Mouse (Mus musculus): ENCODE results near the gene Tprg. TPM values are rescaled to one million over a fixed set of nuclear protein-coding genes. Genes with fewer than 3 reads are reported as not detected.

Tprg gene
- polyA plus RNA-seq, 1 experiment from 2014 or later = not detected

DNA sequence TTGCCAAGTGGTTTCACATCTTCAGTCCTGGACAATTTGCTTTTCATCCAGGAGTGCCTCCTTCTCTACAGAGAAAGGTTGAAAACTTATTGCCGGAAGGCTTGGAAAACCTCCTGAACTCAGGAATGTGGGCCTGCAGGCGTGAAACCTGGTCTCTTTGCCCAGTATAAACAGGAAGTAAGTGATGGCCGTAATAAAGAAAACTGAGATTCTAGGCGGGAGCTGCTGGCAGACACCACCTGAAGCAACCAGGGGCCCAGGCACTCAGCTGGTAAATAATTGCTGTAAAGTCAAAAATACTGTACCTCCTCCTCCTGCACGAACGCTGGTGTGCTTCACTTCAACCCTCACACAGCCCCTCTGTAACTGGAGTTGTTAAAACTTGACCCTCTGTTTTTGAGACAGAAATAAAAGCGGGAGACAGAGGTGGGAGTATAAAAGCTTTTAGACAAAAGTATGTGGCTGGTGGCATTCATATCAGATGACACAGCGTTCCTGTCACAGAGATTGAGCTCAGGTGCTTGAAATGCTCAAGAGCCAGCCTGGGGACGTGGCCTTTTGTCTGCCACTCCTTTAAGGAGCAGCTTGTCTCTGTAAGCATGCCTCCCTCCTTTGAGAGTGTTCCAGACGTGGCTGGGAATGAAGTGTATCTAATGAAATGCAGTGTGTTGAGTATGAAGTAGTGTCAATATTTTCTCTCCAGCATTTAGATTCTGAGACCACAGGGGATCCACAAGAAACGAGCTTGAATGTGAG is 131.4 kb downstream of the Tprg start:
- Histone ChIP-seq H3K27ac (ENCODE audit: low read length) (peak overlapping the region; percentile 74; the same call in 1 of the 2 replicates), H3K4me1 (ENCODE audit: insufficient read depth, low read length) (peaks cover 13% of the 10 kb centered on the region), H3K9ac (replicated peaks; ENCODE audit: low read length) (no peak overlapping the region), H3K36me3 (ENCODE audit: insufficient read depth, low read length) (no peaks in the 10 kb centered on the region), H3K4me2 (replicated peaks; ENCODE audit: low read depth, low read length) (peak overlapping the region; percentile 7), H3K4me3 (ENCODE audit: low read length) (no peak overlapping the region), H3K27me3 (ENCODE audit: insufficient read depth, low read length) (no peaks in the 10 kb centered on the region), H3K9me3 (ENCODE audit: low read length) (no peaks in the 10 kb centered on the region)
- peak; percentile 93 for ATAC-seq (ENCODE audit: low FRiP score, low TSS enrichment)
- 7% methylated on average over 11 of the region's 11 CpGs for WGBS

DNA sequence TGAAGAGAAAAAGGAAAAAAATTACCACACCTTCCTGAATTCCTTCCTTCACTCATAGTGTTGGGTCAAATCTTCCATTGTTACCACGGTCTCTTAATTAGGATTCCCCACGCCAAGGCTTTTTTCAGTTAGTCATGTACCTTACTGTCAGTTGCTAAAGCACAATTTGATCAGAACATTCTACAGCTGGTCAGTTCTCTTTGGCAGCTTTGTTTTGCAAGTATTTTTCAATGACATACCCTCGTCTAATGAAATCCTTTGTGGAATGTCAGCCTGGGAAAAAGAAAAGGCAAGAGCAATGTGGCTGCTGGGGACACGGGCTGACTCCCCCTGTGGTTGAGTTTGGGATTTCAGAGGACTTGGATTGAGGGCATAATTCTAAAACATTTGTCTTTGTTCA is 136.4 kb downstream of the Tprg start:
- WGBS = 78% methylated on average over 4 of the region's 4 CpGs
- ATAC-seq (ENCODE audit: low FRiP score, low TSS enrichment) = no peak

DNA sequence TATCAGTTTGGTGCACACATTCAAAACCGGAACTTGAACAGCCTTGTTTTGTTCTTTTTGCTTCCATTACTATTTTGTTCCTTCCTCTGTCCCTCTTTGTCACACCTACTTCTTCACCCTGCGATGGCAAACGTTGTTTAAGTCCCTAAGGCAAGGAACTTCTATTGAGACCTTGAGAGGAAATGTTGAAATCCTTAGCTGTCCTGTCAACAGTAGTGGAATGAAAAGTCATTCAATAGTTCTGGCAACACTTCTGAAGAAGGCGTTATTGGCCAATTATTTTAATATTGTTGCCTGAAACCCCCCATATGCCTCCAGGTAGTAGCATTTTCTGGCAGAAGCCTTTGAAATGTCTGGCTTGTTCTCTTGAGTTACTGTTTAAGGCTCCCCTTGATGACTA is 137.4 kb downstream of the Tprg start:
- 87% methylated on average over 4 of the region's 4 CpGs for WGBS
- peaks cover 7% of the 10 kb centered on the region; the same call in 1 of the 2 replicates for H3K4me1 ChIP-seq (ENCODE audit: insufficient read depth, low read length)
- no peaks in the 10 kb centered on the region for H3K27me3 ChIP-seq (ENCODE audit: insufficient read depth, low read length)
- ATAC-seq (ENCODE audit: low FRiP score, low TSS enrichment) = no peak
- H3K9me3 ChIP-seq (ENCODE audit: low read length) = no peaks in the 10 kb centered on the region
- H3K36me3 ChIP-seq (ENCODE audit: insufficient read depth, low read length) = no peaks in the 10 kb centered on the region
- H3K27ac ChIP-seq (ENCODE audit: low read length) = no peak overlapping the region
- no peak overlapping the region for H3K4me2 ChIP-seq (replicated peaks; ENCODE audit: low read depth, low read length)
- H3K4me3 ChIP-seq (ENCODE audit: low read length) = no peak overlapping the region
- no peak overlapping the region for H3K9ac ChIP-seq (replicated peaks; ENCODE audit: low read length)

More for the DNA sequence above, 136.4 kb downstream of the Tprg start:
- no peak overlapping the region for H3K27ac ChIP-seq (ENCODE audit: low read length)
- H3K27me3 ChIP-seq (ENCODE audit: insufficient read depth, low read length) = no peaks in the 10 kb centered on the region
- H3K9ac ChIP-seq (replicated peaks; ENCODE audit: low read length) = no peak overlapping the region
- H3K4me2 ChIP-seq (replicated peaks; ENCODE audit: low read depth, low read length) = no peak overlapping the region
- no peaks in the 10 kb centered on the region for H3K36me3 ChIP-seq (ENCODE audit: insufficient read depth, low read length)
- H3K9me3 ChIP-seq (ENCODE audit: low read length) = no peaks in the 10 kb centered on the region
- no peak overlapping the region for H3K4me3 ChIP-seq (ENCODE audit: low read length)
- H3K4me1 ChIP-seq (ENCODE audit: insufficient read depth, low read length) = peaks cover 14% of the 10 kb centered on the region

DNA sequence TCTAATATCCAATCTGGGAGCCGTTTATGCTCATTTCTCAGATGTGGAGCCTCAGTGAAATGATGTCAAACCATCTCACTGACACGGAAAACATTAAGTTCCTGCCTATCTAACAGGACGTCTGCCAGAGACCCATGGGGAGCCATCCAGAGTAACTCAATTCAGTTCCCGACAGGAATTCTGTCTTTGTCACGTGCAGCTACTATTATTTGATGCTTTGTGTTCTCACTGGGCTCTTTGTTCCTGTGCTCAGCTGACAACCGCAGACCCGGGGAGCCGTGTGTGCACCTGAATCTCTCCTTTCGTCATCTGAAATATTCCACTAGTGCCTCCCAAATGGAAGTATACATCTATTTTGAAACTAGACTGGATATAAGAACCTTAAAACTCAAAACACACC is 138.3 kb downstream of the Tprg start:
- no peak overlapping the region for H3K4me2 ChIP-seq (replicated peaks; ENCODE audit: low read depth, low read length)
- H3K27ac ChIP-seq (ENCODE audit: low read length) = no peak overlapping the region
- no peaks in the 10 kb centered on the region for H3K27me3 ChIP-seq (ENCODE audit: insufficient read depth, low read length)
- peaks cover 7% of the 10 kb centered on the region; the same call in 1 of the 2 replicates for H3K4me1 ChIP-seq (ENCODE audit: insufficient read depth, low read length)
- H3K36me3 ChIP-seq (ENCODE audit: insufficient read depth, low read length) = no peaks in the 10 kb centered on the region
- 78% methylated on average over 9 of the region's 9 CpGs for WGBS
- no peak overlapping the region for H3K4me3 ChIP-seq (ENCODE audit: low read length)
- no peak overlapping the region for H3K9ac ChIP-seq (replicated peaks; ENCODE audit: low read length)
- no peak for ATAC-seq (ENCODE audit: low FRiP score, low TSS enrichment)
- H3K9me3 ChIP-seq (ENCODE audit: low read length) = no peaks in the 10 kb centered on the region

DNA sequence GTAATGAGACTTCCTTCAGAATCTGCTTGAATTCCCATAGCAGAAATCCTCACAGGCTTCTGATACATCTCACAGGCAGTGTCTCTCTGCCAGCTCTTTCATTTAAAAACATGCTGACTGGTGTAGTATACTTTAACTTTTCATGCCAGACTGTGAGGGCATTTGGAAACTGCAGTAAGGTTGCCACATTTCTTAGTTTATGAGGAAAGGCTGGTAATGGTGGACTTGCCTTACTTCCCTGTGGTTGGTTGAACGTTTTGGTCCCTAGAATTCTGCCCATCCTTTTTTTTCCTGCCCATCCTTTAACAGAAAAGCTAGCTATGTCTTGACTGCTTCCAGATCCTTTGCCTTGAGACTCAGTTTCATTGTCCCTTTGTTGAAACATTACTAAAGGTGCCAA is 138.8 kb downstream of the Tprg start:
- H3K9ac ChIP-seq (replicated peaks; ENCODE audit: low read length) = no peak overlapping the region
- H3K9me3 ChIP-seq (ENCODE audit: low read length) = no peaks in the 10 kb centered on the region
- 71% methylated on average over 1 of the region's 1 CpGs for WGBS
- no peaks in the 10 kb centered on the region for H3K36me3 ChIP-seq (ENCODE audit: insufficient read depth, low read length)
- no peaks in the 10 kb centered on the region for H3K27me3 ChIP-seq (ENCODE audit: insufficient read depth, low read length)
- H3K4me3 ChIP-seq (ENCODE audit: low read length) = no peak overlapping the region
- H3K4me2 ChIP-seq (replicated peaks; ENCODE audit: low read depth, low read length) = no peak overlapping the region
- no peak overlapping the region for H3K27ac ChIP-seq (ENCODE audit: low read length)
- peaks cover 7% of the 10 kb centered on the region; the same call in 1 of the 2 replicates for H3K4me1 ChIP-seq (ENCODE audit: insufficient read depth, low read length)
- ATAC-seq (ENCODE audit: low FRiP score, low TSS enrichment) = no peak

DNA sequence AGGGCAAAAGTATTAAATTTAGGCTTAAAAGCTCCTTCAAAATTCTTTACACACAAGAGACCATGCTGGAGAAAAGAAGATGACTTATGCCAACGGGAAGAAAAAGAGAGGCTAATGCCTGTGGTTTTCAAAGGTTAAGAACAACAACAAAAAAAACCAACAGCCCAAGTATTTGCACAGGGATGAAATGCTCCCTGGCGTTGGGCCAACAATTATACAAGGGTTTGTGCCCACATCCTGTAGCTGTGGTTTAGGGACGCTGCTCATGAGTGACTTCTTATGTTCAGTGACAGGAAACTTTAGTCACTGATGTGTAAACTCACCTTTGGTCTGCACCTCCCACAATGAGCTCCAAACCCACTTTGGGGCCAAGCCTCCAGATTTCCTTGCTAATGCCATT is 139.6 kb downstream of the Tprg start:
- 28% methylated on average over 3 of the region's 3 CpGs for WGBS
- Histone ChIP-seq H3K9ac (replicated peaks; ENCODE audit: low read length) (no peak overlapping the region), H3K36me3 (ENCODE audit: insufficient read depth, low read length) (no peaks in the 10 kb centered on the region), H3K4me2 (replicated peaks; ENCODE audit: low read depth, low read length) (no peak overlapping the region), H3K9me3 (ENCODE audit: low read length) (no peaks in the 10 kb centered on the region), H3K27ac (ENCODE audit: low read length) (no peak overlapping the region), H3K4me3 (ENCODE audit: low read length) (no peak overlapping the region), H3K4me1 (ENCODE audit: insufficient read depth, low read length) (peaks cover 7% of the 10 kb centered on the region; the same call in 1 of the 2 replicates), H3K27me3 (ENCODE audit: insufficient read depth, low read length) (no peaks in the 10 kb centered on the region)
- peak; percentile 61; the same call in 1 of the 2 replicates for ATAC-seq (ENCODE audit: low FRiP score, low TSS enrichment)

DNA sequence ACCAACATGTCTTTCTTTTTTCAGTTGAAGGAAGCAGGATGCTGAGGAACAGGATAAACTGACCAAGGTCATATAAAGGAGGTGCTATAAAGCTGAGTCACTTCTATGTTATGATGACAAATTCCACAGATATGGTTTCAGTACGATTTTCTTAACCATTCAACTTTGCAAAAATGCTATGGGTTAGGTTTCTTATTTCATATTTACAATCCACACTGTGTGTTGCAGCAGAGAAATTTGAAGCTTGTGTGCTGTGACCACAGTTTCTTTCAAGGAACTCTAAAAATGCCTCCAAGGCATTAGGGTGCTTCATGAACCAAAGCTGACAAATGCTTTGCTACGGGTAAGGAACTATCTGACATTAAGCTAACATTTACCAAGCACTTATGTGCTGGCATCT is 153.4 kb downstream of the Tprg start:
- H3K36me3 ChIP-seq (ENCODE audit: insufficient read depth, low read length) = no peaks in the 10 kb centered on the region
- no peaks in the 10 kb centered on the region for H3K4me1 ChIP-seq (ENCODE audit: insufficient read depth, low read length)
- H3K9ac ChIP-seq (replicated peaks; ENCODE audit: low read length) = no peak overlapping the region
- H3K4me3 ChIP-seq (ENCODE audit: low read length) = no peak overlapping the region
- H3K27ac ChIP-seq (ENCODE audit: low read length) = no peak overlapping the region
- no peaks in the 10 kb centered on the region for H3K9me3 ChIP-seq (ENCODE audit: low read length)
- H3K4me2 ChIP-seq (replicated peaks; ENCODE audit: low read depth, low read length) = no peak overlapping the region
- WGBS = 38% methylated on average over 2 of the region's 2 CpGs
- no peaks in the 10 kb centered on the region for H3K27me3 ChIP-seq (ENCODE audit: insufficient read depth, low read length)
- no peak for ATAC-seq (ENCODE audit: low FRiP score, low TSS enrichment)

DNA sequence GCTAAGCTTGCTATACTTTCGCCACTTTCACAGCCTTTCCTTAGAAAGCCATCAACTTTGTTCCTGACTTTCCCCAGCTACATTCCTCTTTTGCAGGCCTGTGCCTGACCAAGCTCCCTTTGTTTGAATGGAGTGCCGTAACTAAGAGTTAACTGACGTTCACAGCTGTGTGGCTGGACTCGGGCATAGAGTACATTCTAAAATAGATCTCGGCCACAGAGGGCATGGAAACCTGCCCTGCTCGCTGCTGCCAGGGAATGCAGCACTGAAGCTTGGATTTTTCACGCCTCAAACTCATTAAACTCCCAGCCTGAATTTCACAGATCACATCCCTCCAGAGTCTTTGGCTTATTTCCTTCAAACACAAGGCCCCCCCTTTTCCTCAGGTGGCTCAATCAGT is 159.0 kb downstream of the Tprg start:
- H3K27me3 ChIP-seq (ENCODE audit: insufficient read depth, low read length) = no peaks in the 10 kb centered on the region
- H3K36me3 ChIP-seq (ENCODE audit: insufficient read depth, low read length) = no peaks in the 10 kb centered on the region
- 64% methylated on average over 7 of the region's 7 CpGs for WGBS
- H3K4me3 ChIP-seq (ENCODE audit: low read length) = no peak overlapping the region
- no peaks in the 10 kb centered on the region for H3K4me1 ChIP-seq (ENCODE audit: insufficient read depth, low read length)
- no peak overlapping the region for H3K9ac ChIP-seq (replicated peaks; ENCODE audit: low read length)
- ATAC-seq (ENCODE audit: low FRiP score, low TSS enrichment) = no peak
- H3K27ac ChIP-seq (ENCODE audit: low read length) = no peak overlapping the region
- H3K4me2 ChIP-seq (replicated peaks; ENCODE audit: low read depth, low read length) = no peak overlapping the region
- no peaks in the 10 kb centered on the region for H3K9me3 ChIP-seq (ENCODE audit: low read length)

DNA sequence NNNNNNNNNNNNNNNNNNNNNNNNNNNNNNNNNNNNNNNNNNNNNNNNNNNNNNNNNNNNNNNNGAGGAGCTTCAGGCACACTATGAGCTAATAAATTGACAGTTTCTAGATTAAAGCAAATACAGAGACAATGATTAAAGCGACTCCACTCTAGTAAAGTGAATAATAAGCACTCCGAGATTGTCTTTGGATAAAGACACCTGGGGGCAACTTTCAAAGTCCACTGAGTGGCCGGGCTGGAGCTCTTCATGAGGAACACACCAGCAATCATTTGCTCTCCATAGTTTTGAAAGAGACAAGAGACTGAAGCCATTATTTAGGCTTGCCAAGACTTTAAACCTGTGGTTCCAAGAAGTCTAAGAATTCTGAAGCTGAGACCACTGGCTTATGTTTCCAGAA is 164.9 kb downstream of the Tprg start:
- 73% methylated on average over 3 of the region's 3 CpGs for WGBS
- no peak overlapping the region for H3K4me3 ChIP-seq (ENCODE audit: low read length)

DNA sequence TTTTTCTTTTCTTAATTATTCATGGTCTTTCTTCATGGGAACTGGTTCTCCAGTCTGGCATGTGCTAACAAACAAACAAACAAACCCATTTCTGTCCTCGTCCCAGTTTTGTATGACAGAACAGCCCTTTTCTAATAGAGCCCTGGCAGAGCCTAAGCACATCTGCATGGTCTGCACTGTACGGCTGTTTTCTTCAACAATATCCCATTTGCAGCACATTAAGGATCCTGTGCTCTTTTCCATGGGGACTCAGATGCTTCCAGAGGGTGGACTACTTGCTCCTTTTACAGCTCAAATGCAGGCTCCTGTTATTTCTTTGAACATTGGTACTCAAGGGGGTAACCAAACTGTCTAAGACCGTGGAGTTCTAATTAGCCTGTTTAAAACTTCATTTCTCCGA is 178.1 kb downstream of the Tprg start:
- Histone ChIP-seq H3K4me3 (ENCODE audit: low read length) (no peak overlapping the region), H3K9ac (replicated peaks; ENCODE audit: low read length) (no peak overlapping the region), H3K36me3 (ENCODE audit: insufficient read depth, low read length) (no peaks in the 10 kb centered on the region), H3K4me1 (ENCODE audit: insufficient read depth, low read length) (no peaks in the 10 kb centered on the region), H3K9me3 (ENCODE audit: low read length) (no peaks in the 10 kb centered on the region), H3K4me2 (replicated peaks; ENCODE audit: low read depth, low read length) (no peak overlapping the region), H3K27me3 (ENCODE audit: insufficient read depth, low read length) (no peaks in the 10 kb centered on the region), H3K27ac (ENCODE audit: low read length) (no peak overlapping the region)
- 73% methylated on average over 4 of the region's 4 CpGs for WGBS
- no peak for ATAC-seq (ENCODE audit: low FRiP score, low TSS enrichment)

More for the DNA sequence above, 164.9 kb downstream of the Tprg start:
- Histone ChIP-seq H3K4me1 (ENCODE audit: insufficient read depth, low read length) (no peaks in the 10 kb centered on the region), H3K9me3 (ENCODE audit: low read length) (no peaks in the 10 kb centered on the region), H3K27ac (ENCODE audit: low read length) (0 out of 2 replicates have a peak overlapping the region, but pooled peaks have one; percentile 25), H3K9ac (replicated peaks; ENCODE audit: low read length) (no peak overlapping the region), H3K4me2 (replicated peaks; ENCODE audit: low read depth, low read length) (no peak overlapping the region), H3K36me3 (ENCODE audit: insufficient read depth, low read length) (no peaks in the 10 kb centered on the region), H3K27me3 (ENCODE audit: insufficient read depth, low read length) (no peaks in the 10 kb centered on the region)
- ATAC-seq (ENCODE audit: low FRiP score, low TSS enrichment) = no peak
